Mouse (Mus musculus) myocyte (in vitro differentiated cells): ENCODE measurements around the gene Aqp3.

Experiments used
- CEBPB ChIP-seq: IDR thresholded peaks from 2 replicates; pipeline ENCODE4 v1.6.1; 2011; ENCODE audit warnings: mild to moderate bottlenecking, moderate library complexity; ENCODE audit not compliant: poor library complexity, insufficient read depth, severe bottlenecking
- E2F4 ChIP-seq: IDR thresholded peaks from one replicate; pipeline ENCODE4 v1.6.1; 2011; ENCODE audit warnings: mild to moderate bottlenecking, control low read depth, moderate library complexity; ENCODE audit not compliant: insufficient read depth
- MAX ChIP-seq: IDR thresholded peaks from one replicate; pipeline ENCODE4 v1.6.1; 2011; ENCODE audit warnings: low read depth, mild to moderate bottlenecking, control low read depth
- POLR2A ChIP-seq: IDR thresholded peaks from one replicate; pipeline ENCODE4 v1.6.1; 2011; ENCODE audit warnings: low read depth, mild to moderate bottlenecking, control low read depth, moderate library complexity; ENCODE audit not compliant: insufficient read length
- POLR2AphosphoS2 ChIP-seq: IDR thresholded peaks from one replicate; pipeline ENCODE4 v1.6.1; 2011; ENCODE audit warnings: low read depth, control low read depth; ENCODE audit not compliant: insufficient read length
- TCF12 ChIP-seq: IDR thresholded peaks from one replicate; pipeline ENCODE4 v1.6.1; 2011; ENCODE audit warnings: mild to moderate bottlenecking, control low read depth; ENCODE audit not compliant: poor library complexity, insufficient read depth, severe bottlenecking

DNA sequence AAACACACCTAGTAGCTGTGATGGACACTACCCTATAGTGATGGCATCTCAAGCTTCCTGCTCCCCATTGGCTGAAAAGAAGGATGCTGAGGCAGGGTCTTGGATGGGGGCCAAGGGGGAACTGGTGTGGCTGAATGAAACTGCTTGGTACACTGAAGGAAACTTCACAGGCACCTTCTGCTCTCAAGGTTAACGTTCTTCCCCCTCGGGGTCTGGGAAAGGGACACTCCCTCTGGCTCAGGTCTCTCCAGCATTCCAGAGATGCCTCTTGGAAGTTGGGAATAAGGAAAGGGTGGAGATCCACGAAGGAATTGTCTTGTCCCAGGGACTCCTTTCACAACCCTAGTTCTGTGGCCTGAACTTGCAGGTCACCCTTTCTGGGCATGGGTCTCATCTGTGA lies 6.6 kb downstream of the Aqp3 start:
- TF ChIP-seq TCF12 (no peak), MAX (no peak), POLR2AphosphoS2 (no peak), E2F4 (no peak), POLR2A (no peak), CEBPB (no peak)
